Mouse (Mus musculus) megakaryocyte-erythroid progenitor cell, adult 5 weeks (primary cell): ENCODE measurements around the gene Idi2. TPM values are rescaled to one million over a fixed set of nuclear protein-coding genes. Genes with fewer than 3 reads are reported as not detected.

Experiments
- polyA plus RNA-seq: library from polyadenylated mRNA; stranded (reverse); fragments of >175 nt; gene quantifications from 2 replicates; pipeline ENCODE4 v1.2.3, GENCODE M21; 2012

Idi2 gene
- polyA plus RNA-seq = not detected in 2 replicates

GRCm38 (mm10) chr13:8952563-8952962, at the start of gene Idi2:
Gene Idi2, plus strand, starts transcription at chr13:8952863.

GRCm38 (mm10) chr13:8948131-8948530, 4.5 kb upstream of the Idi2 start, which contains the start of gene Gm9745:
Gene Gm9745, minus strand, starts transcription at chr13:8948231.

GRCm38 (mm10) chr13:8995990-8996786, 43.5 kb downstream of the Idi2 start, which contains the start of gene Gtpbp4:
Gene Gtpbp4, minus strand, starts transcription at chr13:8996083.

Other genes with a start within 250 kb of the Idi2 start
- gene Wdr37, start 81.0 kb upstream of the Idi2 start, polyA plus RNA-seq = 4.6 and 7.2 TPM in 2 replicates
- 2.4 TPM in 2 replicates for gene Idi1, start 67.4 kb upstream of the Idi2 start, polyA plus RNA-seq
- not detected in 2 replicates for gene Gm9745, start 4.6 kb upstream of the Idi2 start, polyA plus RNA-seq
- gene Gtpbp4, start 43.2 kb downstream of the Idi2 start, polyA plus RNA-seq = 3.7 and 6.0 TPM in 2 replicates
- 17.3 and 19.0 TPM in 2 replicates for gene Larp4b, start 141.0 kb downstream of the Idi2 start, polyA plus RNA-seq